Mouse (Mus musculus) liver, embryonic 14.5 days (tissue): ENCODE results near the gene Aldoc. TPM values are rescaled to one million over a fixed set of nuclear protein-coding genes. Genes with fewer than 3 reads are reported as not detected.

Source experiments
- ATAC-seq: fragments of 200-750 bp; cut with Nextera tagmentation; 2 replicates; pipeline ENCODE4 v1.8.0; 2017; ENCODE audit warnings: moderate number of reproducible peaks, mild to moderate bottlenecking, moderate library complexity; ENCODE audit not compliant: insufficient read depth
- DNase-seq, 3 experiments: peaks; one replicate each; pipeline ENCODE4 v3.0.0-alpha.2; 2012 to 2013; ENCODE audit warnings: low read depth in 3 of 3, low spot score in 3 of 3
- H3K27ac ChIP-seq: fragments of 300-500 bp; sonication (generic); 2 replicates; pipeline ENCODE4 v1.5.1; 2014; ENCODE audit warnings: moderate library complexity, mild to moderate bottlenecking, control low read depth, inconsistent platforms
- H3K27me3 ChIP-seq: fragments of 300-500 bp; sonication (generic); 2 replicates; pipeline ENCODE4 v1.6.1; 2014; ENCODE audit warnings: mild to moderate bottlenecking, low read length, moderate library complexity; ENCODE audit not compliant: control insufficient read depth, insufficient read depth
- H3K36me3 ChIP-seq: fragments of 300-500 bp; sonication (generic); replicated peaks from 2 replicates; pipeline ENCODE4 v1.6.1; 2014; ENCODE audit warnings: low read depth; ENCODE audit not compliant: control insufficient read depth, insufficient read depth
- H3K4me1 ChIP-seq, 2 experiments: fragments of 200-500 bp in 1 of 2; fragments of 300-500 bp in 1 of 2; sonication (generic) in 1 of 2; replicated peaks; 2 replicates each; pipeline ENCODE4 v1.6.1; 2012 to 2014; ENCODE audit warnings: antibody characterized with exemption in 1 of 2, inconsistent platforms in 1 of 2, low read length in 1 of 2; ENCODE audit not compliant: control insufficient read depth in 2 of 2, insufficient read depth in 2 of 2
- H3K4me2 ChIP-seq: fragments of 300-500 bp; sonication (generic); 2 replicates; pipeline ENCODE4 v1.6.1; 2014; ENCODE audit warnings: low read depth, mild to moderate bottlenecking, control low read depth, moderate library complexity
- H3K4me3 ChIP-seq, 2 experiments: fragments of 200-500 bp in 1 of 2; fragments of 300-500 bp in 1 of 2; sonication (generic) in 1 of 2; 2 replicates each; pipeline ENCODE4 v1.5.1; 2012 to 2014; ENCODE audit warnings: low read depth in 2 of 2, low read length in 2 of 2, mild to moderate bottlenecking in 2 of 2, control low read depth in 1 of 2, inconsistent platforms in 1 of 2, moderate library complexity in 1 of 2; ENCODE audit not compliant: insufficient read depth in 1 of 2
- H3K9ac ChIP-seq: fragments of 300-500 bp; sonication (generic); replicated peaks from 2 replicates; pipeline ENCODE4 v1.6.1; 2014; ENCODE audit warnings: mild to moderate bottlenecking, control low read depth, moderate library complexity
- H3K9me3 ChIP-seq: fragments of 300-500 bp; sonication (generic); 2 replicates; pipeline ENCODE4 v1.6.1; 2016; ENCODE audit warnings: low read length, mixed read lengths; ENCODE audit not compliant: control insufficient read depth
- CTCF ChIP-seq: IDR thresholded peaks from 2 replicates; pipeline ENCODE4 v1.5.1; 2016; ENCODE audit warnings: antibody characterized with exemption, low read depth, control low read depth
- EP300 ChIP-seq: IDR thresholded peaks from 2 replicates; pipeline ENCODE4 v1.6.1; 2016; ENCODE audit warnings: antibody characterized with exemption, low read depth
- WGBS: fragments of 180-500 bp; shearing (Covaris S2); extraction: QIAGEN DNeasy Blood & Tissue Kit; methylation state at CpG from one replicate; pipeline ENCODE4 v1.1.7; 2014; ENCODE audit not compliant: insufficient replicate concordance; 5-methylcytosine and 5-hydroxymethylcytosine counted together
- polyA plus RNA-seq, 2 experiments: library from polyadenylated mRNA; depleted of rRNA in 1 of 2; stranded (reverse) in 1 of 2; unstranded in 1 of 2; fragments of >200 nt; fragmentation: Nextera tagmentation in 1 of 2; extraction: Ambion mirVana in 1 of 2; gene quantifications; 2 replicates each; pipeline versions ENCODE4 v1.2.1 to v1.2.3; 2012 to 2014

Aldoc gene
- polyA plus RNA-seq, 2 experiments = 4.2 to 6.0 TPM

- TF ChIP-seq CTCF (no peak), EP300 (peak; percentile 58)
- WGBS = 25% methylated on average over 6 of the region's 6 CpGs
- peaks cover 28 to 35% of the 10 kb centered on the region in 2 experiments for H3K4me1 ChIP-seq
- H3K9me3 ChIP-seq = no peaks in the 10 kb centered on the region
- peak; percentile 85 for ATAC-seq
- peak overlapping the region; percentile 84 for H3K9ac ChIP-seq
- H3K27ac ChIP-seq = peak overlapping the region; percentile 88
- peaks cover 2% of the 10 kb centered on the region; the same call in 1 of the 2 replicates for H3K36me3 ChIP-seq
- DNase-seq = peak in 2 of 3 experiments; percentile 63 to 64
- no peaks in the 10 kb centered on the region for H3K27me3 ChIP-seq
- H3K4me2 ChIP-seq = peak overlapping the region; percentile 97
- H3K4me3 ChIP-seq = peak overlapping the region; percentile 56 to 82
These were observed 21.6 kb downstream of the Aldoc start for GRCm38 (mm10) chr11:78344328-78344889.

DNA sequence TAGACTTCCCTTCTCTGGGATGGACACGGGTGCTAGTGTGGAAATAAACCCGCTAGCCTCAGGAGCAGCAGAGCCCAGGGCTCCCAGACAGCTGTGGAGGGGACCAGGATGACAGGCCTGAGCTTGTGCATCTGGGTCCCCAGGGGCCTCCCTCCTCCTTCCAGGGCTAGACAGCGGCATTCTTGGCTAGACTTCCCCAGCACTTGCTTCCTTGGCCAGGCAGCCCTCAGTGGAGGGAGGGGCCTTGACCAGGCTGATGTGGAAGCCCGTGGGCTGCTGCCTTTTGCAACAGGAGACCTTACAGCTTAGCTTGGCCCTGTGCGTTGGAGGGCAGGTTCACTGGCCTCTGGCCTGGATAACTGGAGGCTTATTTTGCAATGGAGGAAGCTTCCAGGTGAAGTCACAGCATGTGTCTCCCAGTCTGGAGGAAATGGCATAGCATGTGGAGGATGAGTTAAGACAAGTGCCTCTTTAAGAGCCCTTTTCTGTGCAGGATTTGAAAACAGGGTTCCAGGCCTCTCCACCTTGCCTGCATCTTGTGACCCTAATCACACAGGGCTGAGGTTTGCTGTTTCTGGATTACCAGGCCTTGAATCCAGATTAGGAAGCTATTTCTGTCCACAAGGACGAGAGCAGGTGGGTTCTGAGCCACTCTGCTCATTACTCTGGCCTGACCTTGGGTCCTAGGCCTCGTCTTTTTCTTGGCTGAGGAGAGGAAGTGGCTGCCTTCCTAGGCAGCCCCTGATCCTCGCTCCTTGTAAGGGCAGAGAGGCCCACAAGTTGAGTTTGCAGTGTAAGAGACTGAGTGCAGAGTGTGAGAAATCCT, 22.3 kb downstream of the Aldoc start:
- Histone ChIP-seq H3K4me1 (peaks cover 28 to 38% of the 10 kb centered on the region in 2 experiments), H3K4me3 (peak overlapping the region; percentile 12 to 82), H3K9ac (peak overlapping the region; percentile 49), H3K27ac (peak overlapping the region; percentile 88), H3K36me3 (peaks cover 2% of the 10 kb centered on the region; the same call in 1 of the 2 replicates), H3K9me3 (no peaks in the 10 kb centered on the region), H3K4me2 (peak overlapping the region; percentile 97), H3K27me3 (no peaks in the 10 kb centered on the region)
- TF ChIP-seq CTCF (no peak), EP300 (no peak)
- 14% methylated on average over 8 of the region's 8 CpGs for WGBS
- DNase-seq (no peak), ATAC-seq (peak; percentile 40; the same call in 1 of the 2 replicates)

GRCm38 (mm10) chr11:78345801-78346200, 23.0 kb downstream of the Aldoc start:
- WGBS = 16% methylated on average over 7 of the region's 7 CpGs
- H3K4me1 ChIP-seq = peaks cover 28 to 40% of the 10 kb centered on the region in 2 experiments
- H3K4me3 ChIP-seq = peak overlapping the region in 1 of 2 experiments; percentile 12; a peak in 1 of 4 replicates
- H3K9ac ChIP-seq = no peak overlapping the region
- TF ChIP-seq CTCF (no peak), EP300 (no peak)
- no peaks in the 10 kb centered on the region for H3K9me3 ChIP-seq
- peak overlapping the region; percentile 88 for H3K27ac ChIP-seq
- no peak for ATAC-seq
- DNase-seq = no peak
- H3K4me2 ChIP-seq = peak overlapping the region; percentile 97
- H3K27me3 ChIP-seq = no peaks in the 10 kb centered on the region
- peaks cover 2% of the 10 kb centered on the region; the same call in 1 of the 2 replicates for H3K36me3 ChIP-seq

DNA sequence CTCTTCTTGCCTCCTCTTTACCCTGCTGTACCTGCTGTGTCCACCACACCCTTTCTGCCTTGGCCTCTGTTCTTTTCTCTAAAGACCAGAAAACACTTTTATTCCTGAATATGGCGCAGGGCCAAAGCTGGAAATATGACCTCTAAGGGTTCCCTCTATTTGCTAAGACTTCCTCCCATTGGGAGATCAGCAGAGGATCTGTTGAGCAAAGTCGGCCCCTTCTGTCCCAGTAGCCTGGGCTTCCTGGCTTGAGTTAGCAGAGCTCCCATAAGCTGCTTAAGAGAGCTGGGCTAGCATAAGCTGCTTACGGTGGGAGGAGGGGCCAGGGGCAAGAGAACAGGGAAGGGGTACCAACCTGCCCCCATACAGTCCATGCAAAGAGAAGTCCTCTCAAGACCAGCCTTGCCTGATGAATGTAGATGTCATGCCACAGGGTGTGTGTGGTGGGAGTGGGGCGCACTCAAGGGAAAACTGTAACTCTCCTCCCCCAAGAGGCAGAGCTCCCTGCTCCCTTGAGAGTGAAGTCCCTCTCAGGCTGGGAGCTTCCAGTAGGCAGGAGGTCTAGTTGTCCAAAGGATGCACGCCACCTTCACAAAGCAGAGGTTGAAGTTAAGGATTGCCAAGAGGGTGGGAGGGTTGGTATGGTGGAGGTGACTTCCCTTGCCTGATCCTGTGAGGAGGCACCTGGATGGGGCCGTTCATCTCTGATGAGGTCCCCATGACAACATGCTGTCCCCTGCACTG, 23.7 kb downstream of the Aldoc start:
- peak overlapping the region; percentile 17 for H3K27ac ChIP-seq
- ATAC-seq = no peak
- peak overlapping the region; percentile 97 for H3K4me2 ChIP-seq

More for the DNA sequence above, 23.7 kb downstream of the Aldoc start:
- H3K27me3 ChIP-seq = no peaks in the 10 kb centered on the region
- no peaks in the 10 kb centered on the region for H3K9me3 ChIP-seq
- H3K4me3 ChIP-seq = no peak overlapping the region
- TF ChIP-seq CTCF = no peak
- no peak for TF ChIP-seq EP300
- H3K9ac ChIP-seq = no peak overlapping the region
- no peak for DNase-seq
- H3K36me3 ChIP-seq = 0 out of 2 replicates have a peak, but pooled peaks cover 2% of the 10 kb centered on the region
- peaks cover 28 to 40% of the 10 kb centered on the region in 2 experiments for H3K4me1 ChIP-seq
- 65% methylated on average over 6 of the region's 6 CpGs for WGBS
